Mouse (Mus musculus): ENCODE measurements around the gene Cxcl17.
"Not testable (repeated sequence)": the region's sequence is repeated elsewhere in the genome, so short reads cannot be mapped to it uniquely, and the experiment has no call there.

- not testable (repeated sequence) for TF ChIP-seq CTCF, EP300 (IDR thresholded peaks at IDR 0.05; ENCODE audit: low read depth)
Observed at GRCm38 (mm10) chr7:25426380-25426779, 13.7 kb upstream of the Cxcl17 start.
